Mouse (Mus musculus) c-Kit-positive CD71-positive TER-119-negative erythroid progenitor cells, embryonic 14.5 days (primary cell): ENCODE measurements at regions not wholly inside any gene's neighbourhood (a gene's known extent, or its start where the extent isn't known, plus 50 kb on each side); places are given as distances from the start of the nearest gene placed in this dataset.

Source experiments
- DNase-seq: peaks from one replicate; pipeline ENCODE4 v3.0.0-alpha.2; 2013; ENCODE audit warnings: low read depth

DNA sequence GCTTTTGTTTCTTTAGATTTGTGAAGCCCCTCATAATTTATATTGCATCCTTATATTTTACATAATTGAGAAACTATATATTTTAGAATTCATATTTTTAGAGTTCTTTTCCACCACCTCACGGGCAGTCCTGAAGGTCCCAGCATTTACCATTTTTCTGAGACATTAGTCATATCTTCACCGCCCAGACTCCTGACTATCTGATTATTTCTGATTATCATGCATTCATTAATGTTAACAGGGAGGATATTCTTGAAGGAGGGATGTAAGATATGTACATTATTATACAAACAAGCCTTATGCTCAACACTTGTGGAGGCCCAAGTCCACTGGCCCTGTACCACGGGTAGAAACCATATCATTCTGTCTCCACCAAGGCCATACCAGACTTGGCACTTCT is 743.4 kb downstream of the Hace1 start:
- no peak for DNase-seq

- no peak for DNase-seq
Observed at GRCm38 (mm10) chr10:46329052-46329451, 751.4 kb downstream of the Hace1 start.

DNA sequence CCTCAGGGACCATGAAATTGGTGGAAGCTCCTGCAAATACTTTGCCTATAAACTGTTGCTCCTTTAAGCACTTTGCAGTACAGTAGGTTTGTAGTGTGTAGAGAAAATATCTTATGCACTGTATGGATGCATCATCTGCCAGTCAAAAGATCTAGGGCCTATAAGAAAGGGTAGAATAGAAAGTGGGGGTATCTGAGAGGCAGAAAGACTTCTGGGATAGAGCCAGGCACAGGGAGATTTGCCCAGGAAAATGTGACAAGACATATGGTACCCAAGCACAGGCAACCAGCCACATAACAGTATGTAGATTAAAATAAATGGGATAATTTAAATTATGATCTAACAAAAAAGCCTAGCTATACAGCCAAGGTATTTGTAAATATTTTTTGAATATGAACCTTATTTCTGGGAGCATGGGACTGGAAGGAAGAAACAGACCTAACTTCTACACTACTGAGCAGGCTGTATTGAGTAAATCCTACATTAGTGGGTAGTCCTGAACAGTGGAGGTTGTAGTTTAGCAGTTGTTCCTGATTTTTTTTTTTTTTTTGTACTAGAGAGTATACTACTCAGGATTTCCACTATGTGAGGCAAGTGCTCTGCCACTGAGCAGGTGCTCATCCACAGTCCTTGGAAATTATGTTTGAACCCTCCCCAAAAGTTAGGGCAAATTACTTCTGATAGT is 754.1 kb downstream of the Hace1 start:
- DNase-seq: no peak

DNA sequence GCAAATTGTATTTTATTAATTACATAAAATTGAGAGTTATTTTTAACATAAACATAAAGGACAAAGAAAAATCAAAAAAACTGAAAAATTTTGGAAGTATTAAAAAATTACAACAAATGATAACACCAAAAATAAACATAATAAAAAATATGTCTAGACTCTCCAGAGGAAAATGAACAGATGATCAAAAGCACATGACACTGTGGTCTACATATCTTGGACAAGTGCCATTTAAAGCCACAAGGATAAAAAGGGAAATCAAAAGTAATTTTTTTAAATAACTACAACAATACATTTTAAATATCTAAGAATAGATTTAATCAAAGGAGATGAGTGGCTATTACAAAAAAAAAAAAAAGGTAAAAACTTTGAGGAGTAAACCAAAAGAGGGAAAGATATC is 755.6 kb downstream of the Hace1 start:
- no peak for DNase-seq

GRCm38 (mm10) chr10:46345315-46345714 is 767.7 kb downstream of the Hace1 start:
- DNase-seq: no peak

- DNase-seq: no peak
Observed at GRCm38 (mm10) chr10:46349613-46350012, 772.0 kb downstream of the Hace1 start.

DNA sequence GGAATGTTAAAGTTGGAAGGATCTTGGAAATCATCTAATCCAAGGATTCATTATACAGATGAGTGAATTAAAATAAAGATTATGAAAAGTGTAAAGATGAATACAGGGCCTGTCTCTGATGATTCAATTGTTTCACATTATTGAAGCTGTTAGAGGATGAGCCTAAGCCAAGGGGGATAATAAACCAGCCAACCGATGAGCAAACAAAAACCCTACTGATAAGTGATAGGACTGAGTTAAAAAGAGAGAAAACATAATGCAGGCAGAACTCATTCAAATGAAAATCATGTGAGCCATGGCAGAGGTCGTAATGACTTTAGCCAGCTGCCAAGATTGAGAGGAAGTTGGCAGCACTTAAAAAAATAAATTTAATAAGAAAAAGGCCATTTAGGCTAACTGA is 772.6 kb downstream of the Hace1 start:
- no peak for DNase-seq

DNA sequence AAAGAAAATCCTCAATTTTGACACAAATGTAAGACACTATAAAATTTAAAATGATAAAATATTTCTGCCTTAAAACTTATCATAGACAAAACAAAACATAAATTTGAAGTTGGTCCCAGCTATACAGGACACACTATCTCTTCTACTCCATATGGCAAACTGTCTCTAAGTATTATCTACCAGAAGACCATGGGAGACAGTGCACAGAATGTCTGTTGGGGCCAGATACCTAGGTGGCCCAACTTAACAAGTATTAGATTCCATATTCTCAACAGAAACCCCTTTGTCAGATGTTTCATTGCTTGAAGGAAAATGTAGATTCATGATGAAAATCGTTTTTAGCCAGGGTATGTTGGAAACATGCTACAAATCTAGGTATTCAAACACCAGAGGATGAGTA is 779.1 kb downstream of the Hace1 start:
- no peak for DNase-seq

DNA sequence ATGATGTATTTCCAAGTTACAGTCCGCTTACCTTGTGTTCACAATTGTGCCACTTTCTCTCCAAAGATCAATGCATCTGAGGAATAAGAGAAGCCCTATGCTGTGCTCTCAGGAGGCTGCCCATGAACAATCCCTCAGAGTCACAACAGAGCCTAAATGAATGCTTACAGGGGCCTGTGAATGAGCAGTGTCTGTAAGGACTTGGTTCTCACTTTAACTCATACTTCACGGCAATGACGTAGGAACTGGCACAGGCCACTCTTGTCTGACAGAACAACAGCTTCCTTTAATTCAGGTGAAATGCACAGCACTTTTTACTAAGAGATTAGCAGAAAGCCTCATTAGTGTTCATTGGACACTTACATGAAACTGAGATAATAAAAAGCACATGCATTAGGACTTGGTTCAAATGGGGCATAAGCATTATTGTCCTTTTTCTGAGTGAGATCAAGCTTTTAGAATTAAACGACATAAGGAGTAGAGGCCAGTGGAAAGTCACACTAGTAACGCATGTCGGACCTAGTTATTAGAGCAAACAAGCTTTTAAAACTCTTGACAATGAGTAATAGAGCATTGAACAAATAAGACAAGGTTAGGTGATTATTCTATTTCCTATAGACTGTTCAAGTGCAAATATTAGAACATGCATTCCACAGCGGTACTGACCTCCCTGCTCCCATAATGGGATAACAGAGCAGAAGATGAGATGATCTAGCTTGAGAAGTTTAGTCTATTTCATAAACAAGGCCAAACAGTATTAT is 796.3 kb downstream of the Hace1 start:
- DNase-seq: no peak

- no peak for DNase-seq
Observed at GRCm38 (mm10) chr10:46374646-46375045, 797.0 kb downstream of the Hace1 start.

DNA sequence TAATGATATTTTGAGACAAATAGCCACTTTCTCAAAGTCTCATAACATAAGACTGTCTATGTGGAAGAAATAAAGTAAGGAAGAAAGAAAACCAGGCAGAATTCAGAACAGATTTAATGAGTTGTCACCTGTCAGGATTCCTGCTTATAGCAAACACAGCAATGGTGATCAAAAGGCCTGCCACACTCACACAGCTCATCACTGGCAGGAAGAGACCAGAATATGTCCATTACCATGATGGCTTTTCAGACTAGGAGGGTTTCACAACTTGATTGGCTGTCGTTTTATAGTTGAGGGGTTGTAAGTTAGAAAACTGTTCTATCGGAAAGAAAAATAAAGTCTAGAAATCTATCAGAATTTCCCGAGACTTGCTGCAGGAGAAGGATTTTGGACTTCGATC is 819.5 kb downstream of the Hace1 start:
- no peak for DNase-seq

DNA sequence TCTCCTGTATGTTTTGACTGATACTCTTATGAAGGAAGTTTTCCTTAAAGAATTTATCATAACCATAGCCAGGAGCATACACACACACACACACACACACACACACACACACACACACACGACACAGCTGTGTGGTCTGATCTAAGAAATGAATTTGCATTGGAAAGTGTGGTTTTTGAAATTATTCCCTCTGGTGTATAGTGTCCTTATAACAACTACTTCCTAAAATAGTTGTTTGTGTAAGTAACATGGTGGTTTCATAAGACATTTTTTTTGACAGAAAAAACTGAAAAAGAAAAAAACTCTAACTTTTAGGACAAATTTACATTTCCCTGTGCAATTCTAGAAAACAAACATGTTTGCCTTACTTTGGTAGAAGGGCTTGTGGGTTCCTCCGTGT is 826.3 kb downstream of the Hace1 start:
- no peak for DNase-seq
